Mouse (Mus musculus) neural tube, embryonic 11.5 days (tissue): Measurements from ENCODE around the gene Bsn. TPM values are rescaled to one million over a fixed set of nuclear protein-coding genes. Genes with fewer than 3 reads are reported as not detected.
A peak's percentile ranks its signal among the peaks of the same experiment; 100 is the strongest.

Source experiments
- ATAC-seq: fragments of 200-750 bp; cut with Nextera tagmentation; 2 replicates; pipeline ENCODE4 v1.8.0; 2017; ENCODE audit warnings: moderate number of reproducible peaks, mild to moderate bottlenecking, moderate TSS enrichment, moderate library complexity; ENCODE audit not compliant: insufficient read depth, low FRiP score, low TSS enrichment
- DNase-seq: peaks from one replicate; pipeline ENCODE4 v3.0.0-alpha.2; 2015; ENCODE audit warnings: low spot score
- H3K27ac ChIP-seq: fragments of 300-500 bp; sonication (generic); 2 replicates; pipeline ENCODE4 v1.5.1; 2014; ENCODE audit warnings: low read depth, mild to moderate bottlenecking, low read length
- H3K27me3 ChIP-seq: fragments of 300-500 bp; sonication (generic); 2 replicates; pipeline ENCODE4 v1.6.1; 2014; ENCODE audit warnings: mild to moderate bottlenecking, low read length, mixed read lengths; ENCODE audit not compliant: control insufficient read depth, insufficient read depth
- H3K36me3 ChIP-seq: fragments of 300-500 bp; sonication (generic); 2 replicates; pipeline ENCODE4 v1.6.1; 2014; ENCODE audit warnings: mild to moderate bottlenecking, low read length, moderate library complexity, mixed read lengths; ENCODE audit not compliant: control insufficient read depth, insufficient read depth
- H3K4me1 ChIP-seq: fragments of 300-500 bp; sonication (generic); 2 replicates; pipeline ENCODE4 v1.6.1; 2014; ENCODE audit warnings: low read length, mixed read lengths; ENCODE audit not compliant: control insufficient read depth, insufficient read depth
- H3K4me2 ChIP-seq: fragments of 300-500 bp; sonication (generic); 2 replicates; pipeline ENCODE4 v1.6.1; 2014; ENCODE audit warnings: low read depth, mild to moderate bottlenecking, moderate library complexity
- H3K4me3 ChIP-seq: fragments of 300-500 bp; sonication (generic); 2 replicates; pipeline ENCODE4 v1.5.1; 2014; ENCODE audit warnings: low read depth, low read length
- H3K9ac ChIP-seq: fragments of 300-500 bp; sonication (generic); 2 replicates; pipeline ENCODE4 v1.6.1; 2014; ENCODE audit warnings: mild to moderate bottlenecking, low read length
- H3K9me3 ChIP-seq: fragments of 300-500 bp; sonication (generic); 2 replicates; pipeline ENCODE4 v1.6.1; 2016; ENCODE audit warnings: low read length; ENCODE audit not compliant: control insufficient read depth
- WGBS: fragments of 180-500 bp; shearing (Covaris S2); extraction: QIAGEN DNeasy Blood & Tissue Kit; methylation state at CpG from one replicate; pipeline ENCODE4 v1.1.7; 2014; 5-methylcytosine and 5-hydroxymethylcytosine counted together
- polyA plus RNA-seq: library from polyadenylated mRNA; unstranded; fragments of >200 nt; fragmentation: Nextera tagmentation; extraction: Ambion mirVana; gene quantifications from 2 replicates; pipeline ENCODE4 v1.2.1, GENCODE M21; 2014

Gene Bsn
- polyA plus RNA-seq, 1 experiment from 2014 or later = 4.3 TPM

GRCm38 (mm10) chr9:108121170-108121969 is 68.8 kb downstream of the Bsn start:
- no peak overlapping the region for H3K9ac ChIP-seq
- ATAC-seq (no peak), DNase-seq (no peak)
- H3K4me2 ChIP-seq = no peak overlapping the region
- no peak overlapping the region for H3K4me3 ChIP-seq
- 85% methylated on average over 10 of the region's 10 CpGs for WGBS
- H3K27ac ChIP-seq = no peak overlapping the region
- H3K27me3 ChIP-seq = no peaks in the 10 kb centered on the region
- H3K4me1 ChIP-seq = no peaks in the 10 kb centered on the region
- H3K36me3 ChIP-seq = peaks cover 2% of the 10 kb centered on the region; the same call in 1 of the 2 replicates
- no peaks in the 10 kb centered on the region for H3K9me3 ChIP-seq

- Histone ChIP-seq H3K9ac (no peak overlapping the region), H3K4me1 (no peaks in the 10 kb centered on the region), H3K27me3 (no peaks in the 10 kb centered on the region), H3K9me3 (no peaks in the 10 kb centered on the region), H3K36me3 (peaks cover under 1% of the 10 kb centered on the region; the same call in 1 of the 2 replicates), H3K27ac (no peak overlapping the region), H3K4me3 (no peak overlapping the region), H3K4me2 (no peak overlapping the region)
- DNase-seq = no peak
- WGBS = 94% methylated on average over 8 of the region's 8 CpGs
- no peak for ATAC-seq
These were observed 69.5 kb downstream of the Bsn start for GRCm38 (mm10) chr9:108120671-108121070.

- no peak overlapping the region for H3K27ac ChIP-seq
- H3K4me2 ChIP-seq = no peak overlapping the region
- no peak overlapping the region for H3K9ac ChIP-seq
- no peaks in the 10 kb centered on the region for H3K27me3 ChIP-seq
- 71% methylated on average over 9 of the region's 11 CpGs for WGBS
- H3K4me3 ChIP-seq = no peak overlapping the region
- ATAC-seq (no peak), DNase-seq (no peak)
- no peaks in the 10 kb centered on the region for H3K4me1 ChIP-seq
- no peaks in the 10 kb centered on the region for H3K36me3 ChIP-seq
- H3K9me3 ChIP-seq = no peaks in the 10 kb centered on the region
These were observed 70.2 kb downstream of the Bsn start for GRCm38 (mm10) chr9:108119891-108120411.

GRCm38 (mm10) chr9:108117143-108117542 is 73.0 kb downstream of the Bsn start:
- Histone ChIP-seq H3K4me3 (no peak overlapping the region), H3K4me2 (no peak overlapping the region), H3K27ac (no peak overlapping the region), H3K4me1 (no peaks in the 10 kb centered on the region), H3K27me3 (no peaks in the 10 kb centered on the region), H3K9ac (no peak overlapping the region), H3K9me3 (no peaks in the 10 kb centered on the region), H3K36me3 (peaks cover 2% of the 10 kb centered on the region; the same call in 1 of the 2 replicates)
- ATAC-seq (no peak), DNase-seq (no peak)
- 51% methylated on average over 4 of the region's 4 CpGs for WGBS

GRCm38 (mm10) chr9:108115290-108116077 is 74.7 kb downstream of the Bsn start:
- H3K36me3 ChIP-seq = peaks cover 2% of the 10 kb centered on the region; the same call in 1 of the 2 replicates
- ATAC-seq = no peak
- WGBS = 65% methylated on average over 43 of the region's 43 CpGs

GRCm38 (mm10) chr9:108112719-108113340 is 77.4 kb downstream of the Bsn start:
- no peak overlapping the region for H3K4me3 ChIP-seq
- H3K27me3 ChIP-seq = no peaks in the 10 kb centered on the region
- no peaks in the 10 kb centered on the region for H3K4me1 ChIP-seq
- no peak overlapping the region for H3K9ac ChIP-seq
- WGBS = 93% methylated on average over 18 of the region's 18 CpGs
- H3K36me3 ChIP-seq = peaks cover 2% of the 10 kb centered on the region; the same call in 1 of the 2 replicates
- H3K27ac ChIP-seq = no peak overlapping the region
- DNase-seq (no peak), ATAC-seq (no peak)
- no peak overlapping the region for H3K4me2 ChIP-seq
- no peaks in the 10 kb centered on the region for H3K9me3 ChIP-seq

More at GRCm38 (mm10) chr9:108115290-108116077, 74.7 kb downstream of the Bsn start:
- no peak for DNase-seq
- Histone ChIP-seq H3K9ac (no peak overlapping the region), H3K4me1 (no peaks in the 10 kb centered on the region), H3K4me3 (no peak overlapping the region), H3K27ac (no peak overlapping the region), H3K9me3 (no peaks in the 10 kb centered on the region), H3K27me3 (no peaks in the 10 kb centered on the region), H3K4me2 (no peak overlapping the region)

GRCm38 (mm10) chr9:108111593-108112121 is 78.5 kb downstream of the Bsn start:
- Histone ChIP-seq H3K36me3 (peaks cover 2% of the 10 kb centered on the region; the same call in 1 of the 2 replicates), H3K9ac (no peak overlapping the region), H3K4me3 (no peak overlapping the region)

GRCm38 (mm10) chr9:108111101-108111592 is 79.0 kb downstream of the Bsn start:
- Histone ChIP-seq H3K4me3 (peak overlapping the region; percentile 1; the same call in 1 of the 2 replicates), H3K4me2 (peak overlapping the region; percentile 23), H3K27ac (no peak overlapping the region), H3K9ac (peak overlapping the region; percentile 32; the same call in 1 of the 2 replicates), H3K9me3 (no peaks in the 10 kb centered on the region), H3K27me3 (no peaks in the 10 kb centered on the region), H3K36me3 (peaks cover 2% of the 10 kb centered on the region; the same call in 1 of the 2 replicates), H3K4me1 (no peaks in the 10 kb centered on the region)
- 8% methylated on average over 22 of the region's 22 CpGs for WGBS
- ATAC-seq (no peak), DNase-seq (peak; percentile 34)

More at GRCm38 (mm10) chr9:108111593-108112121, 78.5 kb downstream of the Bsn start:
- H3K27me3 ChIP-seq = no peaks in the 10 kb centered on the region
- no peaks in the 10 kb centered on the region for H3K4me1 ChIP-seq
- H3K4me2 ChIP-seq = peak overlapping the region; percentile 23
- ATAC-seq (no peak), DNase-seq (no peak)
- H3K9me3 ChIP-seq = no peaks in the 10 kb centered on the region
- 76% methylated on average over 17 of the region's 17 CpGs for WGBS
- no peak overlapping the region for H3K27ac ChIP-seq
